Mouse (Mus musculus) megakaryocyte, embryonic 14.5 days (primary cell): ENCODE results near the gene Stc2.

Experiments used
- FLI1 ChIP-seq: IDR thresholded peaks from 2 replicates; pipeline ENCODE4 v1.6.1; 2012; ENCODE audit warnings: low read length, inconsistent platforms, mixed read lengths
- GATA1 ChIP-seq: IDR thresholded peaks from 3 replicates; pipeline ENCODE4 v1.6.1; 2012; ENCODE audit warnings: mixed read lengths, low read length, inconsistent platforms, borderline replicate concordance

- TF ChIP-seq GATA1 (no peak), FLI1 (no peak)
Observed at GRCm38 (mm10) chr11:31373438-31373837, 3.6 kb upstream of the Stc2 start.
